Mouse (Mus musculus): ENCODE data around the gene Miip. TPM values are rescaled to one million over a fixed set of nuclear protein-coding genes. Genes with fewer than 3 reads are reported as not detected.
"Not testable (repeated sequence)": the region's sequence is repeated elsewhere in the genome, so short reads cannot be mapped to it uniquely, and the experiment has no call there.

Gene Miip
- polyA plus RNA-seq, 1 experiment from 2014 or later: 16.6 TPM

- H3K4me1 ChIP-seq (replicated peaks; ENCODE audit: control insufficient read depth, insufficient read depth): 0 out of 2 replicates have a peak, but pooled peaks cover 7% of the 10 kb centered on the region
- peak overlapping the region; percentile 86 for H3K4me3 ChIP-seq (ENCODE audit: low read depth, low read length)
- no peak for TF ChIP-seq EP300 (optimal IDR thresholded peaks at IDR 0.05)
- peak; percentile 37; the same call in 1 of the 2 replicates for TF ChIP-seq CTCF (IDR thresholded peaks at IDR 0.05; ENCODE audit: low read depth)
- H3K36me3 ChIP-seq (ENCODE audit: control insufficient read depth, insufficient read depth, low read length): peaks cover 15% of the 10 kb centered on the region
- H3K4me2 ChIP-seq (replicated peaks; ENCODE audit: low read depth): peak overlapping the region; percentile 75
- no peak for ATAC-seq (ENCODE audit: low FRiP score, low TSS enrichment)
- no peaks in the 10 kb centered on the region for H3K9me3 ChIP-seq (ENCODE audit: control insufficient read depth, low read length)
- peak overlapping the region; percentile 73 for H3K9ac ChIP-seq (ENCODE audit: low read length)
- 2% methylated on average over 22 of the region's 22 CpGs for WGBS
- H3K27me3 ChIP-seq (ENCODE audit: control insufficient read depth, insufficient read depth, low read length): no peaks in the 10 kb centered on the region
- H3K27ac ChIP-seq (replicated peaks): peak overlapping the region; percentile 90
- no peak for DNase-seq (ENCODE audit: low spot score)
These were observed 810 bp downstream of the Miip start for GRCm38 (mm10) chr4:147867563-147868449.

GRCm38 (mm10) chr4:147866793-147867192 is 1.8 kb downstream of the Miip start:
- not testable (repeated sequence) for H3K4me1 ChIP-seq (replicated peaks; ENCODE audit: control insufficient read depth, insufficient read depth); H3K9me3 ChIP-seq (ENCODE audit: control insufficient read depth, low read length); H3K27me3 ChIP-seq (ENCODE audit: control insufficient read depth, insufficient read depth, low read length); ATAC-seq (ENCODE audit: low FRiP score, low TSS enrichment); H3K9ac ChIP-seq (ENCODE audit: low read length); DNase-seq (ENCODE audit: low spot score); H3K4me3 ChIP-seq (ENCODE audit: low read depth, low read length); H3K4me2 ChIP-seq (replicated peaks; ENCODE audit: low read depth); H3K27ac ChIP-seq (replicated peaks)
- peaks cover 18% of the 10 kb centered on the region for H3K36me3 ChIP-seq (ENCODE audit: control insufficient read depth, insufficient read depth, low read length)
- 34% methylated on average over 3 of the region's 3 CpGs for WGBS

GRCm38 (mm10) chr4:147866056-147866455 is 2.6 kb downstream of the Miip start:
- 93% methylated on average over 9 of the region's 9 CpGs for WGBS
- TF ChIP-seq EP300 (optimal IDR thresholded peaks at IDR 0.05) (no peak), CTCF (IDR thresholded peaks at IDR 0.05; ENCODE audit: low read depth) (no peak)
- no peak overlapping the region for H3K4me3 ChIP-seq (ENCODE audit: low read depth, low read length)
- 0 out of 2 replicates have a peak, but pooled peaks cover 7% of the 10 kb centered on the region for H3K4me1 ChIP-seq (replicated peaks; ENCODE audit: control insufficient read depth, insufficient read depth)
- no peaks in the 10 kb centered on the region for H3K27me3 ChIP-seq (ENCODE audit: control insufficient read depth, insufficient read depth, low read length)
- peaks cover 23% of the 10 kb centered on the region for H3K36me3 ChIP-seq (ENCODE audit: control insufficient read depth, insufficient read depth, low read length)
- ATAC-seq (ENCODE audit: low FRiP score, low TSS enrichment) (no peak), DNase-seq (ENCODE audit: low spot score) (no peak)
- H3K9me3 ChIP-seq (ENCODE audit: control insufficient read depth, low read length): no peaks in the 10 kb centered on the region
- no peak overlapping the region for H3K27ac ChIP-seq (replicated peaks)
- H3K9ac ChIP-seq (ENCODE audit: low read length): no peak overlapping the region
- H3K4me2 ChIP-seq (replicated peaks; ENCODE audit: low read depth): no peak overlapping the region

GRCm38 (mm10) chr4:147865651-147866050 is 3.0 kb downstream of the Miip start:
- no peak overlapping the region for H3K4me2 ChIP-seq (replicated peaks; ENCODE audit: low read depth)
- 93% methylated on average over 6 of the region's 6 CpGs for WGBS
- TF ChIP-seq CTCF (IDR thresholded peaks at IDR 0.05; ENCODE audit: low read depth): no peak
- TF ChIP-seq EP300 (optimal IDR thresholded peaks at IDR 0.05): no peak
- H3K4me1 ChIP-seq (replicated peaks; ENCODE audit: control insufficient read depth, insufficient read depth): 0 out of 2 replicates have a peak, but pooled peaks cover 7% of the 10 kb centered on the region
- no peak overlapping the region for H3K9ac ChIP-seq (ENCODE audit: low read length)
- H3K9me3 ChIP-seq (ENCODE audit: control insufficient read depth, low read length): no peaks in the 10 kb centered on the region
- DNase-seq (ENCODE audit: low spot score) (no peak), ATAC-seq (ENCODE audit: low FRiP score, low TSS enrichment) (no peak)
- peaks cover 25% of the 10 kb centered on the region for H3K36me3 ChIP-seq (ENCODE audit: control insufficient read depth, insufficient read depth, low read length)
- H3K4me3 ChIP-seq (ENCODE audit: low read depth, low read length): no peak overlapping the region
- H3K27me3 ChIP-seq (ENCODE audit: control insufficient read depth, insufficient read depth, low read length): no peaks in the 10 kb centered on the region
- H3K27ac ChIP-seq (replicated peaks): no peak overlapping the region

GRCm38 (mm10) chr4:147862051-147862450 is 6.6 kb downstream of the Miip start:
- TF ChIP-seq CTCF (IDR thresholded peaks at IDR 0.05; ENCODE audit: low read depth): no peak
- TF ChIP-seq EP300 (optimal IDR thresholded peaks at IDR 0.05): no peak
- ATAC-seq (ENCODE audit: low FRiP score, low TSS enrichment): no peak
- H3K4me2 ChIP-seq (replicated peaks; ENCODE audit: low read depth): no peak overlapping the region
- DNase-seq (ENCODE audit: low spot score): no peak
- no peaks in the 10 kb centered on the region for H3K27me3 ChIP-seq (ENCODE audit: control insufficient read depth, insufficient read depth, low read length)
- H3K4me1 ChIP-seq (replicated peaks; ENCODE audit: control insufficient read depth, insufficient read depth): no peaks in the 10 kb centered on the region
- H3K27ac ChIP-seq (replicated peaks): no peak overlapping the region
- H3K36me3 ChIP-seq (ENCODE audit: control insufficient read depth, insufficient read depth, low read length): peaks cover 28% of the 10 kb centered on the region
- 88% methylated on average over 3 of the region's 3 CpGs for WGBS
- no peaks in the 10 kb centered on the region for H3K9me3 ChIP-seq (ENCODE audit: control insufficient read depth, low read length)
- no peak overlapping the region for H3K9ac ChIP-seq (ENCODE audit: low read length)
- H3K4me3 ChIP-seq (ENCODE audit: low read depth, low read length): no peak overlapping the region

GRCm38 (mm10) chr4:147850776-147851175 is 17.8 kb downstream of the Miip start:
- no peak for ATAC-seq (ENCODE audit: low FRiP score, low TSS enrichment)

More at GRCm38 (mm10) chr4:147850776-147851175, 17.8 kb downstream of the Miip start:
- WGBS: 79% methylated on average over 2 of the region's 2 CpGs
- no peak overlapping the region for H3K4me2 ChIP-seq (replicated peaks; ENCODE audit: low read depth)
- no peaks in the 10 kb centered on the region for H3K9me3 ChIP-seq (ENCODE audit: control insufficient read depth, low read length)
- no peaks in the 10 kb centered on the region for H3K27me3 ChIP-seq (ENCODE audit: control insufficient read depth, insufficient read depth, low read length)
- TF ChIP-seq EP300 (optimal IDR thresholded peaks at IDR 0.05) (no peak), CTCF (IDR thresholded peaks at IDR 0.05; ENCODE audit: low read depth) (no peak)
- H3K4me1 ChIP-seq (replicated peaks; ENCODE audit: control insufficient read depth, insufficient read depth): no peaks in the 10 kb centered on the region
- no peaks in the 10 kb centered on the region for H3K36me3 ChIP-seq (ENCODE audit: control insufficient read depth, insufficient read depth, low read length)
- no peak overlapping the region for H3K9ac ChIP-seq (ENCODE audit: low read length)
- H3K4me3 ChIP-seq (ENCODE audit: low read depth, low read length): no peak overlapping the region
- no peak overlapping the region for H3K27ac ChIP-seq (replicated peaks)
- no peak for DNase-seq (ENCODE audit: low spot score)

All from stomach, postnatal 0 days (tissue).